Mouse (Mus musculus): ENCODE measurements around the gene Lenep. TPM values are rescaled to one million over a fixed set of nuclear protein-coding genes. Genes with fewer than 3 reads are reported as not detected.

The Lenep gene
- total and polyA plus RNA-seq, 3 experiments: not detected

DNA sequence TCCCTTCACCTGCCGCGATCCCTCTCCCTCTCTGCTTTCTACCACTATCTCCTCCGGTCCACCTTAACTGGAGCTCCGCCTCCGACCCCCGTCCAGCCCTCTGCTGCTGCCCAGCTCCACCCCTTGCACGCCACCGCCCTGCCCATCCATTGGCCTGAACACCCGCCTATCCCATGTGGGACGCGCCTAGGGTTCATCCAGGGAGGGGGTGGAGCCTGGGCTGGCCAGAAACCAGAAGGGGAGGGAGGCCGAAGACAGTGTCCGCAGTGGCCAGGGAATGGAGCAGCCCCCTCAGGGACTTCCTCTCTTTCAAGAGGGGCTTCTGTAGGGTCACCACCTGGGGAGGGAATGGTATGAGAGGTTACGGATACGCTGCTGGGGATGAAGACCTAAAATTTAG lies 9.0 kb downstream of the Lenep start (continued):
- no peak for TF ChIP-seq E2F4 (IDR thresholded peaks at IDR 0.05; ENCODE audit: borderline replicate concordance, low read depth, low read length)

DNA sequence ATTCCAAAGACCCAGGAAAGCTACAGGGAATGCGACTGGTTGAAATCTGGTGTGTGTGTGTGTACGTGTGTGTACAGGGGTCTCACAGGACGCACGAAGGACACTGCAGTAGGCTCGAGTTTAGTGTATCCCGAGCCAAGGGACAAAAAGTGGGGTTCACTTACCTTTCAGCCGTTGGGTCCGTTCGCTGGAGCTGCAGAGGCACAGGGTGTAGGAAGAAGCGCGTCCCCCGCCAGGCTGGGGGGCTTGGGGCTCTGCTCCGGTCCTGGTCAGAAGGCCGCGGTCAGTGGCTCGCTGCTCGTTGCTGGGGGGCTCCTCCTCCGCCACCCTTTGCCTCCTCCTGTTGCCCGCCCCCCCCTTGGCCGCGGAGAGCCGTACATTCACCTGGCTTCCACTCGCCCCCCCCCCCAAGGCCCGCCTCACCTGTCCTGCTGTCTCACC lies 9.7 kb downstream of the Lenep start:
- Histone ChIP-seq H3K79me2 (ENCODE audit: control insufficient read depth, insufficient read depth, low read length, poor library complexity) (peaks cover 16% of the 10 kb centered on the region), H3K4me3 (ENCODE audit: control insufficient read depth in 1 of 2, insufficient read depth in 1 of 2, low read depth in 2 of 2, low read length in 2 of 2) (peak overlapping the region; percentile 86 to 94), H3K9me3 (replicated peaks; ENCODE audit: insufficient read depth, low read length) (no peaks in the 10 kb centered on the region), H3K36me3 (ENCODE audit: control insufficient read depth in 1 of 2, insufficient read depth in 2 of 2, low read length in 2 of 2) (peaks cover 0 to 34% of the 10 kb centered on the region in 2 experiments; a peak in 2 of 4 replicates), H3K27ac (ENCODE audit: control insufficient read depth, low read depth, low read length) (peak overlapping the region; percentile 53), H3K27me3 (ENCODE audit: control insufficient read depth in 1 of 2, insufficient read depth in 2 of 2, low read length in 2 of 2) (no peaks in the 10 kb centered on the region), H3K9ac (ENCODE audit: control insufficient read depth, low read depth, low read length, poor library complexity, severe bottlenecking) (peak overlapping the region; percentile 65), H3K4me1 (ENCODE audit: control insufficient read depth in 1 of 2, insufficient read depth in 2 of 2, low read length in 2 of 2) (peaks cover 14 to 41% of the 10 kb centered on the region in 2 experiments)
- DNase-seq (ENCODE audit: low read depth, low spot score): peak; percentile 73
- TF ChIP-seq MAX (IDR thresholded peaks at IDR 0.05; ENCODE audit: low read length) (0 out of 2 replicates have a peak, but pooled peaks have one; percentile 19), USF2 (IDR thresholded peaks at IDR 0.05; ENCODE audit: borderline replicate concordance in 1 of 2, insufficient read depth in 1 of 2, low read depth in 1 of 2, low read length in 2 of 2) (no peak)

DNA sequence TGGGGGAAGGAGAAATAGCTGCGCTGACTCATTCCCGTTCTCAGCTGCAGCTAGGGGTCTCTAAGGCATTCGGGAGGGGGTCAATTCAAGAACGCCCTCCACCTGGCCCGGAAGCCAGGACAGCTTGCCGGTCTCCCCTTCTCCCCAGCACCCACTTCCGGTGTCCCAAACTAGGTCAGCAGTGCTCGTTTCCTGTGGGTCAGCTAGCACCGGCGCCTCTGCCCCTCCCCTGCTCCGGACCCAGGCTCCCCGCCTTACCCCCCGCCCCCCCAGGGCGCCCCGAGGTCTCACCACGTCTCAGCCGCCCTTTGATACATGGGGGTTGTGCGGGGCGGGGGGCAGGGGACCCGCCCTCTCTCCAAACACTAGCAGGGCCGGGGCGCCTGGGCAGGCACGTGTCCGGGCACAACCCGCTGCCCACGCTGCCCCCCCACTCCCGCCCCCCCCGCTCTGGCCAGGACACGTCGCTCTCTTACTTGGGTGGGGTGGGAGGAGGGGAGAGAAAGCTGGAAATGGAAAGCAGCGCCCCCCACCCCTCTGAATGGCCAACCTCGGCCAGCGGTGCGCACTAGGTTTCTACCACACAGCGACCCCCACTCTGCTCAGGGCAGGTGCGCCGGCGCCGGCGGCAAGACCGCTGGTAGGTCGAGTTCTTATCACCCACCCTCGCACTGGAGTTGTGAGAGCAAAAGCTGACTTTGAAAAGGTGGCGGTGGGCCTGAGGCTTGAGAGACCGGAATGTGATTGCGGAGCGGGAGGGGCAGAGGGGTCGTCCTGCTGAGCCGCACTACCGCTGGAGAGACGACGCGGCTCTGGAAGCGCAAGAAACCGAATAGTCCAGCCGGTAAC lies 10.7 kb downstream of the Lenep start:
- peak; percentile 68 for DNase-seq (ENCODE audit: low read depth, low spot score)
- Histone ChIP-seq H3K9ac (ENCODE audit: control insufficient read depth, low read depth, low read length, poor library complexity, severe bottlenecking) (peak overlapping the region; percentile 83), H3K79me2 (ENCODE audit: control insufficient read depth, insufficient read depth, low read length, poor library complexity) (peaks cover 16% of the 10 kb centered on the region), H3K4me1 (ENCODE audit: control insufficient read depth in 1 of 2, insufficient read depth in 2 of 2, low read length in 2 of 2) (peaks cover 14 to 43% of the 10 kb centered on the region in 2 experiments), H3K27me3 (ENCODE audit: control insufficient read depth in 1 of 2, insufficient read depth in 2 of 2, low read length in 2 of 2) (no peaks in the 10 kb centered on the region), H3K4me3 (ENCODE audit: control insufficient read depth in 1 of 2, insufficient read depth in 1 of 2, low read depth in 2 of 2, low read length in 2 of 2) (peak overlapping the region; percentile 86 to 94), H3K9me3 (replicated peaks; ENCODE audit: insufficient read depth, low read length) (no peaks in the 10 kb centered on the region), H3K27ac (ENCODE audit: control insufficient read depth, low read depth, low read length) (peak overlapping the region; percentile 82), H3K36me3 (ENCODE audit: control insufficient read depth in 1 of 2, insufficient read depth in 2 of 2, low read length in 2 of 2) (peaks cover 0 to 32% of the 10 kb centered on the region in 2 experiments; a peak in 2 of 4 replicates)
- no peak for TF ChIP-seq RCOR1 (IDR thresholded peaks at IDR 0.05; ENCODE audit: low read depth, low read length)
- TF ChIP-seq ELF1 (IDR thresholded peaks at IDR 0.05; ENCODE audit: low read depth, low read length): peak; percentile 55; the same call in 1 of the 2 replicates
- TF ChIP-seq GABPA (IDR thresholded peaks at IDR 0.05; ENCODE audit: low read depth, low read length): no peak
- no peak for TF ChIP-seq ZMIZ1 (IDR thresholded peaks at IDR 0.05; ENCODE audit: low read depth, low read length)
- TF ChIP-seq USF1 (IDR thresholded peaks at IDR 0.05; ENCODE audit: low read depth, low read length): 0 out of 2 replicates have a peak, but pooled peaks have one; percentile 2
- TF ChIP-seq E2F4 (IDR thresholded peaks at IDR 0.05; ENCODE audit: borderline replicate concordance, low read depth, low read length): no peak
- TF ChIP-seq TAL1 (IDR thresholded peaks at IDR 0.05; ENCODE audit: low read length): no peak
- TF ChIP-seq ETS1 (IDR thresholded peaks at IDR 0.05; ENCODE audit: low read depth, low read length): peak; percentile 33; the same call in 1 of the 2 replicates
- no peak for TF ChIP-seq UBTF (IDR thresholded peaks at IDR 0.05; ENCODE audit: borderline replicate concordance, insufficient read depth, low read depth, low read length)
- peak; percentile 31 for TF ChIP-seq NELFE (IDR thresholded peaks at IDR 0.05; ENCODE audit: low read depth, low read length)
- TF ChIP-seq SIN3A (IDR thresholded peaks at IDR 0.05; ENCODE audit: low read length): peak; percentile 71
- TF ChIP-seq GATA1 (IDR thresholded peaks at IDR 0.05; ENCODE audit: low read depth, low read length): 0 out of 2 replicates have a peak, but pooled peaks have one; percentile 22
- TF ChIP-seq CHD1 (IDR thresholded peaks at IDR 0.05; ENCODE audit: low read depth, low read length): no peak; the same call in 1 of the 2 replicates
- TF ChIP-seq RAD21 (IDR thresholded peaks at IDR 0.05; ENCODE audit: low read depth, low read length): no peak
- TF ChIP-seq CHD2 (IDR thresholded peaks at IDR 0.05; ENCODE audit: low read length): no peak
- TF ChIP-seq POLR2AphosphoS5 (IDR thresholded peaks at IDR 0.05; ENCODE audit: borderline replicate concordance, low read depth, low read length): no peak
- no peak for TF ChIP-seq POLR2AphosphoS2 (IDR thresholded peaks at IDR 0.05; ENCODE audit: low read length)
- TF ChIP-seq ZKSCAN1 (IDR thresholded peaks at IDR 0.05; ENCODE audit: low read depth, low read length): no peak
- TF ChIP-seq SMC3 (IDR thresholded peaks at IDR 0.05; ENCODE audit: low read depth, low read length): no peak
- no peak for TF ChIP-seq TBP (IDR thresholded peaks at IDR 0.05; ENCODE audit: low read depth, low read length)
- peak; percentile 70 for TF ChIP-seq NRF1 (IDR thresholded peaks at IDR 0.05; ENCODE audit: insufficient read depth, low read depth, low read length, poor library complexity, severe bottlenecking)
- no peak for TF ChIP-seq BHLHE40 (IDR thresholded peaks at IDR 0.05; ENCODE audit: borderline replicate concordance, low read depth, low read length)
- TF ChIP-seq MYC (IDR thresholded peaks at IDR 0.05; ENCODE audit: low read depth, low read length): no peak
- peak; percentile 50; the same call in 1 of the 2 replicates for TF ChIP-seq HCFC1 (IDR thresholded peaks at IDR 0.05; ENCODE audit: low read depth, low read length)
- peak; percentile 20; the same call in 1 of the 2 replicates for TF ChIP-seq MAZ (IDR thresholded peaks at IDR 0.05; ENCODE audit: low read depth, low read length)
